Mouse (Mus musculus): ENCODE measurements around the gene Trir.

The Trir gene

GRCm38 (mm10) chr8:84995680-84996079 is 30.9 kb upstream of the Trir start:
- no peak for DNase-seq

GRCm38 (mm10) chr8:84996978-84997377 is 29.6 kb upstream of the Trir start:
- no peak for DNase-seq

GRCm38 (mm10) chr8:84997649-84998295 is 28.9 kb upstream of the Trir start:
- DNase-seq, result peak; percentile 94

GRCm38 (mm10) chr8:85007686-85008085 is 18.9 kb upstream of the Trir start:
- DNase-seq, result peak; percentile 58

- no peak for DNase-seq
Measured at GRCm38 (mm10) chr8:85011242-85011641, 15.4 kb upstream of the Trir start.

GRCm38 (mm10) chr8:85013230-85013840 is 13.3 kb upstream of the Trir start:
- peak; percentile 84 for DNase-seq

GRCm38 (mm10) chr8:85014431-85014830 is 12.2 kb upstream of the Trir start, which contains the start of gene Best2:
Best2 (minus strand) TSS chr8:85014531.
- DNase-seq, result no peak

GRCm38 (mm10) chr8:85016724-85017123 is 9.9 kb upstream of the Trir start:
- DNase-seq, result no peak

DNA sequence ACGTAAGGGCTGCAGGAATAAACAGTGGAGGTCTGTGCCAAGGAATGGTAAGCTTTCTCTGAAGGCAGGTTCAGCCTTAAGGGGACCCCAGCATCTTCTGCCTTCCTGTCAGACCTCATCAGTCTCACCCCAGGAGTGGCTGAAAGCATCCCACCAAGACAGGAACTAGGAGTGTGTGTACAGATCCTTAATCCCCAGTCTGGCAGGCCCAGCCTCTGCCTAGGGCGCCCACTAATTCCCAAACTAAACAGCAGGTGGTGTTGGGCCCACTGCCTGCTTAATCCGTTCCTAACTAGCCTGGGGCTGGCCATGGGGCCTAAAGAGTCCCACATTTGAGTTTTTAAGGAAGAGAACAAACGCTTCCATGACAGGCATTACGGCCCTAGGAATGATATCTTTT is 9.4 kb upstream of the Trir start:
- DNase-seq, result no peak

GRCm38 (mm10) chr8:85021514-85022055 is 5.0 kb upstream of the Trir start:
- DNase-seq, result no peak

- no peak for DNase-seq
Measured at GRCm38 (mm10) chr8:85023846-85024245, 2.8 kb upstream of the Trir start.

DNA sequence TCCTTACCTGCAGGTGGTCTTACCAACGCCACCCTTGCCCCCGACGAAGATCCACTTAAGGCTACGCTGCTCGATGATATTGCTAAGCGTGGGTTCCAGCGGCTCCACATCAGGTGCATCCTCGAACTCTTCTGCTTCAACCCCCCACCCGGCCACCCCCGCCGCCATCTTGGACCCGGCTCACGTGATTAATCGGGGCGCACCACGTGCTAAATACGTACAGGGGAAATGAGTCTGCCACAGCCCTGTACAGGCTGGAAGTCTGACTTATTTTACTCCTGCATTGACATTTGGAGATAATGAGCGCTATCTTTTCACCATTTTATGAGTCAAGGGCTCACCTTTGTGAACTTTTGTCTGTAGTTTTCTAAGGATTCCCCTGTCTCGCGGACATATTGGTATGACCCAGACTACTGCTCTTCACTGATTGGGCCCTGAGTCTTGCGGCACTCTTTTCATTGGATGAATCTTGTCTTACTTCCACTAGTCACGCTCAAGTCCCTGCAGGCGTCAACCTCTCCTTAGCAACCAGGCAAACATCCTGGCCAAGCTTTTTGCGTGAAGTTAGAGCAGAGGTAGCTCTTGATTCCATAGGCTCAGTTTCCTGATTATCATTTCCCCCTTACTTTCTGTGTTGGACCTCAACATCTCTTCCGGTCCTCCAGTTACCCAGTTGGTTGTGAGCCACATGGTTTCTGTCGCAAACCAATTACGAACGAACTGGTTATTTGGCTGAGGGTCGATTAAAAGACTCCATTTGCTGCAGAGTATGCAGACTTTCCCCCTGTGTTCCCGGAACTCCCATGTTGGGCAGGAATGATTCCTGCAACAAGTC is 1.3 kb upstream of the Trir start, which contains the start of gene Asna1:
Gene Asna1, minus strand, starts transcription at position 184 of the 835 bp plus-strand sequence.
- peak; percentile 90 for DNase-seq

GRCm38 (mm10) chr8:85027516-85027855 is 863 bp downstream of the Trir start:
- DNase-seq, result peak; percentile 34

GRCm38 (mm10) chr8:85027922-85028321 is 1.3 kb downstream of the Trir start:
- no peak for DNase-seq

GRCm38 (mm10) chr8:85029271-85029670 is 2.6 kb downstream of the Trir start:
- no peak for DNase-seq

- no peak for DNase-seq
Measured at GRCm38 (mm10) chr8:85032622-85033311, 6.1 kb downstream of the Trir start.

GRCm38 (mm10) chr8:85033867-85034266 is 7.2 kb downstream of the Trir start:
- no peak for DNase-seq

DNA sequence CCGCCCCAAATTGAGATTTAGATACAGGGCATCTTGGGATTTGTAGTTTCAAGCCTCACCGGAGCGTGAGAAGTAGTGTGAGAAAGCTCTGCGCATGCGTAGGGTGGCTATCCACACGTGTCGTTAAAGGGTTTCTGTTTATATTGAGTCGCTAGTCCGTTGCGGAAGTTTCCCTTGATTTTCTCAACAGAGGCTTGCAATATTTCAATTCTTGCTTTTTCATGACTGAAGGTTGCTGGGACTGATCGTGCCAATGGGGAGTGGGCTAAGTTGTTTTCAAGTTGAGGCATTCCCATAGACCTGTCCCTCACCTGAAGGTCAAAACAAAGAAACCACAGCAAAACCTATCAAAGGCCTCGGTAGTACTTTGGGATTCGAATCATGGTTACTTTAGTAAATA is 8.1 kb downstream of the Trir start:
- DNase-seq, result peak; percentile 86

DNA sequence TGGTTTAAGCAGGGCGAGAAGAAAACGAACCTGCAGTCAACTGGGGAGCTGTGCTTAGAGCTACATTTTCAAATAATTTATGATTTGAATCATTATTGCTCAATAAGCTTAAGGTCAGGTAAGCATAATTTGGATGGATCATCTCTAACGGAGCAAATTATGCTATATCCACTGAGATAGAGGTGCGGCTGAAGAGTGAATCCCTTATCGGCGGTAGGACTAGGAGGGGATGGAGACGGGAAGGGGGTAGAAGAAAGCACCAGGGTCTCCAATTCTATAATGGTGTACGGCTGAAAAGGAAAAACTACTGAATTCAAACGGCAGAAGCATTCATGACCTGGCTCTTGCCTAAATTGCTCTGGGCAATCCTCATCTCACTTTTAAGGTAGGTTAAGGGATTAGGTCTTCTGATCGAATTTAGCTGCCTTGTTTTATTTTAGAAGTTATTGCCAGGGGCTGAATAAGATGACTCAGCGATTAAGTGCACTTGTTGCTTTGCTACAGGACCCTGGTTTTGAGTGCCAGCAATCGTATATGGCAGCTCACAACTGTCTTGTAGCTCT is 8.6 kb downstream of the Trir start:
- no peak for DNase-seq

GRCm38 (mm10) chr8:85035728-85036310 is 9.2 kb downstream of the Trir start:
- DNase-seq, result peak; percentile 47

GRCm38 (mm10) chr8:85036381-85036717 is 9.7 kb downstream of the Trir start:
- no peak for DNase-seq

GRCm38 (mm10) chr8:85036718-85037365 is 10.2 kb downstream of the Trir start, which contains the start of gene Tnpo2:
Tnpo2 (plus strand) TSS chr8:85036915.
- peak; percentile 95 for DNase-seq
